Mouse (Mus musculus) embryonic facial prominence, embryonic 15.5 days (tissue): ENCODE data around the gene 2900026A02Rik. TPM values are rescaled to one million over a fixed set of nuclear protein-coding genes. Genes with fewer than 3 reads are reported as not detected.
A peak's percentile ranks its signal among the peaks of the same experiment; 100 is the strongest.

Source experiments
- ATAC-seq: fragments of 200-750 bp; cut with Nextera tagmentation; 2 replicates; pipeline ENCODE4 v1.8.0; 2017; ENCODE audit warnings: low read depth, moderate TSS enrichment; ENCODE audit not compliant: insufficient number of reproducible peaks, low FRiP score, low TSS enrichment
- H3K27ac ChIP-seq: fragments of 300-500 bp; sonication (generic); replicated peaks from 2 replicates; pipeline ENCODE4 v1.5.1; 2015; ENCODE audit warnings: mild to moderate bottlenecking, inconsistent platforms
- H3K27me3 ChIP-seq: fragments of 300-500 bp; sonication (generic); 2 replicates; pipeline ENCODE4 v1.6.1; 2015; ENCODE audit warnings: inconsistent platforms
- H3K36me3 ChIP-seq: fragments of 300-500 bp; sonication (generic); 2 replicates; pipeline ENCODE4 v1.6.1; 2015; ENCODE audit warnings: mild to moderate bottlenecking, inconsistent platforms
- H3K4me1 ChIP-seq: fragments of 300-500 bp; sonication (generic); 2 replicates; pipeline ENCODE4 v1.6.1; 2015; ENCODE audit warnings: inconsistent platforms
- H3K4me2 ChIP-seq: fragments of 300-500 bp; sonication (generic); replicated peaks from 2 replicates; pipeline ENCODE4 v1.6.1; 2015; ENCODE audit warnings: mild to moderate bottlenecking, inconsistent platforms
- H3K4me3 ChIP-seq: fragments of 300-500 bp; sonication (generic); replicated peaks from 2 replicates; pipeline ENCODE4 v1.5.1; 2015; ENCODE audit warnings: mild to moderate bottlenecking, inconsistent platforms
- H3K9ac ChIP-seq: fragments of 300-500 bp; sonication (generic); 2 replicates; pipeline ENCODE4 v1.6.1; 2015; ENCODE audit warnings: inconsistent platforms
- H3K9me3 ChIP-seq: fragments of 300-500 bp; sonication (generic); replicated peaks from 2 replicates; pipeline ENCODE4 v1.6.1; 2016; ENCODE audit warnings: inconsistent platforms
- WGBS: fragments of 180-500 bp; shearing (Covaris S2); methylation state at CpG from one replicate; pipeline ENCODE4 v1.1.7; 2015; 5-methylcytosine and 5-hydroxymethylcytosine counted together
- polyA plus RNA-seq: library from polyadenylated mRNA; unstranded; fragments of >200 nt; fragmentation: Nextera tagmentation; extraction: Ambion mirVana; gene quantifications from 2 replicates; pipeline ENCODE4 v1.2.1, GENCODE M21; 2015

Gene 2900026A02Rik
- polyA plus RNA-seq, 1 experiment from 2014 or later = 14.2 TPM

- H3K9me3 ChIP-seq = no peaks in the 10 kb centered on the region
- H3K27ac ChIP-seq = no peak overlapping the region
- H3K27me3 ChIP-seq = no peaks in the 10 kb centered on the region
- 40% methylated on average over 12 of the region's 12 CpGs for WGBS
- ATAC-seq = no peak
- H3K4me3 ChIP-seq = no peak overlapping the region
- no peaks in the 10 kb centered on the region for H3K36me3 ChIP-seq
- H3K4me1 ChIP-seq = peaks cover 18% of the 10 kb centered on the region
- H3K4me2 ChIP-seq = no peak overlapping the region
- H3K9ac ChIP-seq = no peak overlapping the region
Observed at GRCm38 (mm10) chr5:113195451-113195850, 25.6 kb downstream of the 2900026A02Rik start.

GRCm38 (mm10) chr5:113193762-113194161, 27.3 kb downstream of the 2900026A02Rik start:
- H3K9me3 ChIP-seq = no peaks in the 10 kb centered on the region
- no peak for ATAC-seq
- WGBS = 87% methylated on average over 18 of the region's 18 CpGs

GRCm38 (mm10) chr5:113191901-113192300, 29.1 kb downstream of the 2900026A02Rik start:
- WGBS = 69% methylated on average over 14 of the region's 14 CpGs
- Histone ChIP-seq H3K4me2 (no peak overlapping the region), H3K27me3 (no peaks in the 10 kb centered on the region), H3K9ac (no peak overlapping the region), H3K9me3 (no peaks in the 10 kb centered on the region), H3K4me1 (peaks cover 18% of the 10 kb centered on the region), H3K4me3 (no peak overlapping the region), H3K27ac (no peak overlapping the region), H3K36me3 (no peaks in the 10 kb centered on the region)
- ATAC-seq = no peak

More at GRCm38 (mm10) chr5:113193762-113194161, 27.3 kb downstream of the 2900026A02Rik start:
- Histone ChIP-seq H3K4me3 (no peak overlapping the region), H3K4me1 (peaks cover 18% of the 10 kb centered on the region), H3K27me3 (no peaks in the 10 kb centered on the region), H3K9ac (no peak overlapping the region), H3K27ac (no peak overlapping the region), H3K36me3 (no peaks in the 10 kb centered on the region), H3K4me2 (no peak overlapping the region)

GRCm38 (mm10) chr5:113190558-113190957, 30.5 kb downstream of the 2900026A02Rik start:
- Histone ChIP-seq H3K9ac (no peak overlapping the region; the same call in 1 of the 2 replicates), H3K4me2 (no peak overlapping the region), H3K36me3 (no peaks in the 10 kb centered on the region), H3K9me3 (no peaks in the 10 kb centered on the region), H3K4me3 (no peak overlapping the region), H3K27me3 (no peaks in the 10 kb centered on the region), H3K27ac (no peak overlapping the region), H3K4me1 (peaks cover 11% of the 10 kb centered on the region)
- WGBS = 63% methylated on average over 14 of the region's 14 CpGs
- no peak for ATAC-seq

- Histone ChIP-seq H3K9ac (no peak overlapping the region), H3K36me3 (no peaks in the 10 kb centered on the region), H3K4me1 (peaks cover 13% of the 10 kb centered on the region), H3K4me2 (no peak overlapping the region), H3K27ac (no peak overlapping the region), H3K4me3 (no peak overlapping the region), H3K9me3 (0 out of 2 replicates have a peak, but pooled peaks cover 3% of the 10 kb centered on the region), H3K27me3 (no peaks in the 10 kb centered on the region)
- 33% methylated on average over 6 of the region's 6 CpGs for WGBS
- ATAC-seq = no peak
Observed at GRCm38 (mm10) chr5:113181441-113181840, 39.6 kb downstream of the 2900026A02Rik start.

- peak overlapping the region; percentile 32 for H3K4me3 ChIP-seq
- H3K4me1 ChIP-seq = peaks cover 13% of the 10 kb centered on the region
- no peak overlapping the region for H3K9ac ChIP-seq
- H3K27ac ChIP-seq = peak overlapping the region; percentile 90
- H3K27me3 ChIP-seq = no peaks in the 10 kb centered on the region
- H3K4me2 ChIP-seq = peak overlapping the region; percentile 56
- 0 out of 2 replicates have a peak, but pooled peaks cover 5% of the 10 kb centered on the region for H3K9me3 ChIP-seq
- ATAC-seq = no peak
- H3K36me3 ChIP-seq = no peaks in the 10 kb centered on the region
- WGBS = 80% methylated on average over 15 of the region's 15 CpGs
Observed at GRCm38 (mm10) chr5:113180755-113181154, 40.3 kb downstream of the 2900026A02Rik start.

GRCm38 (mm10) chr5:113179843-113180682, 41.0 kb downstream of the 2900026A02Rik start:
- peak; percentile 83 for ATAC-seq
- Histone ChIP-seq H3K27ac (peak overlapping the region; percentile 90), H3K36me3 (no peaks in the 10 kb centered on the region), H3K9me3 (0 out of 2 replicates have a peak, but pooled peaks cover 5% of the 10 kb centered on the region), H3K4me3 (peak overlapping the region; percentile 32), H3K4me1 (peaks cover 13% of the 10 kb centered on the region), H3K9ac (no peak overlapping the region), H3K27me3 (no peaks in the 10 kb centered on the region), H3K4me2 (peak overlapping the region; percentile 56)
- WGBS = 3% methylated on average over 24 of the region's 30 CpGs

GRCm38 (mm10) chr5:113179451-113179842, 41.6 kb downstream of the 2900026A02Rik start:
- Histone ChIP-seq H3K27me3 (no peaks in the 10 kb centered on the region), H3K4me2 (peak overlapping the region; percentile 56), H3K36me3 (no peaks in the 10 kb centered on the region), H3K9me3 (0 out of 2 replicates have a peak, but pooled peaks cover 5% of the 10 kb centered on the region), H3K4me3 (peak overlapping the region; percentile 32), H3K4me1 (peaks cover 13% of the 10 kb centered on the region), H3K27ac (peak overlapping the region; percentile 90), H3K9ac (no peak overlapping the region)
- no peak for ATAC-seq
- WGBS = 2% methylated on average over 8 of the region's 9 CpGs

GRCm38 (mm10) chr5:113175976-113176375, 45.1 kb downstream of the 2900026A02Rik start:
- no peak overlapping the region for H3K4me3 ChIP-seq
- H3K27ac ChIP-seq = no peak overlapping the region
- WGBS = 86% methylated on average over 10 of the region's 10 CpGs
- H3K4me1 ChIP-seq = peaks cover 13% of the 10 kb centered on the region
- no peak for ATAC-seq
- 0 out of 2 replicates have a peak, but pooled peaks cover 5% of the 10 kb centered on the region for H3K9me3 ChIP-seq
- H3K4me2 ChIP-seq = no peak overlapping the region
- H3K27me3 ChIP-seq = no peaks in the 10 kb centered on the region
- no peaks in the 10 kb centered on the region for H3K36me3 ChIP-seq
- H3K9ac ChIP-seq = no peak overlapping the region

- no peak for ATAC-seq
- H3K4me2 ChIP-seq = no peak overlapping the region
- no peaks in the 10 kb centered on the region for H3K27me3 ChIP-seq
- 37% methylated on average over 24 of the region's 24 CpGs for WGBS
- 0 out of 2 replicates have a peak, but pooled peaks cover 5% of the 10 kb centered on the region for H3K9me3 ChIP-seq
- H3K27ac ChIP-seq = no peak overlapping the region
- H3K4me1 ChIP-seq = peaks cover 6% of the 10 kb centered on the region; the same call in 1 of the 2 replicates
- no peaks in the 10 kb centered on the region for H3K36me3 ChIP-seq
- H3K9ac ChIP-seq = no peak overlapping the region
- no peak overlapping the region for H3K4me3 ChIP-seq
Observed at GRCm38 (mm10) chr5:113174916-113175692, 45.9 kb downstream of the 2900026A02Rik start.

GRCm38 (mm10) chr5:113173318-113173717, 47.7 kb downstream of the 2900026A02Rik start:
- Histone ChIP-seq H3K27ac (no peak overlapping the region), H3K9ac (no peak overlapping the region), H3K4me3 (no peak overlapping the region), H3K27me3 (no peaks in the 10 kb centered on the region), H3K9me3 (0 out of 2 replicates have a peak, but pooled peaks cover 5% of the 10 kb centered on the region), H3K36me3 (no peaks in the 10 kb centered on the region), H3K4me2 (no peak overlapping the region), H3K4me1 (no peaks in the 10 kb centered on the region)
- WGBS = 17% methylated on average over 5 of the region's 5 CpGs
- no peak for ATAC-seq
